Mouse (Mus musculus): ENCODE data around the gene Lima1.
"Not testable (repeated sequence)": the region's sequence is repeated elsewhere in the genome, so short reads cannot be mapped to it uniquely, and the experiment has no call there.

Gene Lima1

GRCm38 (mm10) chr15:99833648-99834454, 41.4 kb downstream of the Lima1 start:
- DNase-seq, result no peak

- DNase-seq, result no peak
Observed at GRCm38 (mm10) chr15:99831535-99831934, 43.7 kb downstream of the Lima1 start.

GRCm38 (mm10) chr15:99828061-99828460, 47.2 kb downstream of the Lima1 start:
- DNase-seq, result no peak

- no peak for DNase-seq
Observed at GRCm38 (mm10) chr15:99826210-99826888, 48.9 kb downstream of the Lima1 start.

- DNase-seq, result no peak
Observed at GRCm38 (mm10) chr15:99825211-99825610, 50.0 kb downstream of the Lima1 start.

GRCm38 (mm10) chr15:99823322-99823898, 51.8 kb downstream of the Lima1 start:
- no peak for DNase-seq

GRCm38 (mm10) chr15:99822501-99822900, 52.8 kb downstream of the Lima1 start:
- not testable (repeated sequence) for DNase-seq

GRCm38 (mm10) chr15:99819621-99820279, 55.5 kb downstream of the Lima1 start:
- DNase-seq, result no peak

- no peak for DNase-seq
Observed at GRCm38 (mm10) chr15:99819109-99819440, 56.2 kb downstream of the Lima1 start.

GRCm38 (mm10) chr15:99818321-99819108, 56.7 kb downstream of the Lima1 start:
- DNase-seq, result no peak

- no peak for DNase-seq
Observed at GRCm38 (mm10) chr15:99817343-99818235, 57.7 kb downstream of the Lima1 start.

- DNase-seq, result no peak
Observed at GRCm38 (mm10) chr15:99815999-99816398, 59.3 kb downstream of the Lima1 start.

GRCm38 (mm10) chr15:99814554-99815260, 60.5 kb downstream of the Lima1 start:
- DNase-seq, result no peak

GRCm38 (mm10) chr15:99813639-99814038, 61.6 kb downstream of the Lima1 start:
- DNase-seq, result no peak

- DNase-seq, result no peak
Observed at GRCm38 (mm10) chr15:99812097-99812496, 63.2 kb downstream of the Lima1 start.

- peak; percentile 44 for DNase-seq
Observed at GRCm38 (mm10) chr15:99807776-99808735, 67.2 kb downstream of the Lima1 start.

- no peak for DNase-seq
Observed at GRCm38 (mm10) chr15:99806171-99806570, 69.1 kb downstream of the Lima1 start.

GRCm38 (mm10) chr15:99805673-99806072, 69.6 kb downstream of the Lima1 start:
- no peak for DNase-seq

- DNase-seq, result no peak
Observed at GRCm38 (mm10) chr15:99803186-99803644, 72.0 kb downstream of the Lima1 start.
